Mouse (Mus musculus): ENCODE data around the gene Mycl.

DNA sequence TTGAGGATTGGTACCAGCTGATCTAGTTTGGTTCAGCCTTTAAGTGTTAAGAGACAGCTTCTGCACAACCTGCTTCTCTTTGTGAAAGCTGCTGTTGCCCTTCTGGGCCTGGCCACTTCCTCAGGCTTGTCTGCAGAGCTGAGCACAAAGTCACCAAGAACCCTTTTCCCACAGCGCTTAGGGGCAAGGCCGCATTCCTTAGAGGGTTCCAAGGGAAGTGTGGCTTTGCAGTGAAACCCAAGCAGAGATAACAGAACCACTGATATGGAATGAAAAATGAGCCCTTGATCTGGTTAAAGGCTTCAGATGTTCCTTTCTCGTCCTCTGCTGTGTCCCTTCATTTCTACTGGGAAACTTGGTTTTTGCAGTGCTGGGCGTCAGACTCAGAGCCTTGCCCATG is 8.0 kb upstream of the Mycl start:
- TF ChIP-seq CTCF (IDR thresholded peaks at IDR 0.05; ENCODE audit: borderline replicate concordance, extremely low read depth, insufficient read depth, insufficient read length) (no peak), POLR2A (IDR thresholded peaks at IDR 0.05; ENCODE audit: borderline replicate concordance, extremely low read depth, insufficient read depth, insufficient read length, poor library complexity, severe bottlenecking) (no peak)
